Mouse (Mus musculus): ENCODE measurements around the gene Mmaa.

Gene Mmaa

DNA sequence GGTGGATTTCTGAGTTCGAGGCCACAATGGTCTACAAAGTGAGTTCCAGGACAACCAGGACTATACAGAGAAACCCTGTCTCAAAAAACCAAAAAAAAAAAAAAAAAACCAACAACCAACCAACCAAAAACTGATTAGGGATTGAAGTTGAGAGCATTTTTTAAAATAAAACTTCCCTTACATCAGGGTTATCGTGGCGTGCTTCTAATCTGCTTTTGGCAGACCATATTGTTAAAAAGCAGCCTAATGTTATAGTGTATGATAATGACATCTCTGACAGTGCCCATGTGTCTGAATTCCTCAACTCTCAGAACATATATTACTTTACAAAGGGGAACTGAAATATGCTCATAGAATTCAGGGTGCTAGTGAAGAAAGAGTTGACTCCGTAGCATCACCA, 6.5 kb downstream of the Mmaa start:
- no peak for DNase-seq (ENCODE audit: low read depth)

DNA sequence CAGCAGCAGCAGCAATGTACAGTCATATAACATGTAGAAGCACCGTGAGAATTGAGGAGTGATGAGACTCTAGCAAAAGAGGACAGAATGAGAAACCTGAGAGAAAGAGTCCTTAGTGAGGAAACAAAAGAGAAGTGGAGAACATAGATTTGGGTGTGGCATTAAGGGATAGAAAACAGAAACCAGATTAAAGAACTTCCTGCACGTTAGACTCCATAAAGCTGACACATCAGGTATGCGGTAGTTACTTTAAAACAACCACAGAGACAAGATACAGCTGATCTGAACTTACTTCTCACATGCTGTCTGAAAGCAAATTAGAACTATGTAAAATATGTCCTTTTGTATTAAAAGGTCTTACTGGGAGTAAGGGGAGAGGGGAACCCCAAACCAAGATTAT, 8.3 kb downstream of the Mmaa start:
- DNase-seq (ENCODE audit: low read depth), result peak; percentile 61

- DNase-seq (ENCODE audit: low read depth), result no peak
Measured at GRCm38 (mm10) chr8:79284626-79285025, 10.1 kb downstream of the Mmaa start.

GRCm38 (mm10) chr8:79281376-79281890, 13.3 kb downstream of the Mmaa start:
- DNase-seq (ENCODE audit: low read depth), result no peak

GRCm38 (mm10) chr8:79277264-79277870, 17.4 kb downstream of the Mmaa start:
- DNase-seq (ENCODE audit: low read depth), result no peak

DNA sequence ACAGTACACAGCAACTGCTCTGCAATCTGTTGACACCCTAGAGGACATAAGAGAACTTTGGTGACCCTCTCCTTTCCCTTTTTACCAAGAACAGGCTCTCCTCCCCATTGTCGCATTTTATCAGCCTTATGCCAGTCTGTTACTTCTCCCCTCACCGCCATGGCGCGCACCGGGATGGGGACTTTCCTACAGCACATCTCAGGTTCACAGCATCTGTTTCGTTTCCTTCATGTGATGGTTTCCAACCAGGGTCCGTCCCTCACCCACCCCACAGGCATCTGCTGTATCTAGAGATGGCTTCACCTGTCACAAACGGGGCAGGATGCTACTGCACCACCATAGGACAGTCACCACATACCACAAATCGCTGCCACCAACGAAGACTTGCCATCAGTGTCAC, 19.8 kb downstream of the Mmaa start:
- DNase-seq (ENCODE audit: low read depth), result peak; percentile 30

DNA sequence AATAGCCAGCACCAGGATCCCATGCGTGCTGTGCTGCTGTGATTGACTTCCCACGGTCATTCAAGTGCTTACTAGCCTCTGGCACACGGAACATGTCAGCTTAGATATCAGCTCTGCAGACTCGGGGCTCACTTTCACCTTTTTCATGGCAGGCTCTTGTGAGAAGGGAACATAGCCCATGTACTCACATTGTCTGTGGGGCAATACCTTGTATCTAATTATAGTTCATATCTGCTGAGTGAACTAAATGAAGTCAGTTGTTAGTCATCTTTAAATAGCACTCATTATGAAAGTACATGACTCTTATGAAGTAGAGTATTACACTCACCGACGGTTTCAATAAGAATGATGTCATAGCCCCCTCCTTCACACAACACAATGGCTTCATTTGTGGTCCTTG, 21.0 kb downstream of the Mmaa start:
- peak; percentile 32 for DNase-seq (ENCODE audit: low read depth)

DNA sequence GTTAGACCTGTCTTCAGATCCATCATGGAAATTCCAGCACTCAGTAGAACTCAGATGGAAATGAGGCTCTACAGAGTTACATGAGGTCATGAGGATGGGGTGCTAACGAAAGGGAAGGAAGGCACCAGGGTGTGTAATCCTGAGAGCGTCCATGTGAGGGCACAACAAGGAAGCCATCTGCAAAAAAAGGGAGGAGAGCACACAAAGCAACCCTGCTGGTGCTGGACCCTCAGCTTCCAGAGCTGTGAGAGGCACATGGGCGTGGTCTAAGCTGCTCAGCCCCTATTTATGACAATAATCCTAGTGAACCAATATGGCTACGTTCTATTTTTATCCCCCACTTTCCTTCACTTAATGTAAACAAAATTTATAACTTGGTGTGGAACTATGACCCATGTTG, 22.1 kb downstream of the Mmaa start:
- no peak for DNase-seq (ENCODE audit: low read depth)

DNA sequence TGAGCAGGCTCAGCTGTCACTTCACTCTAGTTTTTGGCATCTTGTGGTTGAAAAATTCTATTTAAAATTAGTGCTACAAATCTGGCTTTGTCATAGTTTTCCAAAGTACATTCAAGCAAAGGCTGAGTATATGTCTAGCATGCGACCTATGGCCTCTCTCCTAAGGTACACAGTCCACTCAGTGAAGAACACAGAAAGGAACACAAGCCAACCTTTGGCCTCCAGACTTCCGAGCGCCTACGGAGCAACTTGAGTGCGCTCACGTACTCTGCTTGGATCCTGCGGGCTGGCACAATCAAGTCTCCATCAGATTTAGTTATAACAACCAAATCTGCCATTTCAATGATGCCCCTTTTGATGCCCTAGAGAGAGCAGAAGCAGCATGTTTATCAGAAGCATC, 25.8 kb downstream of the Mmaa start:
- DNase-seq (ENCODE audit: low read depth), result no peak

DNA sequence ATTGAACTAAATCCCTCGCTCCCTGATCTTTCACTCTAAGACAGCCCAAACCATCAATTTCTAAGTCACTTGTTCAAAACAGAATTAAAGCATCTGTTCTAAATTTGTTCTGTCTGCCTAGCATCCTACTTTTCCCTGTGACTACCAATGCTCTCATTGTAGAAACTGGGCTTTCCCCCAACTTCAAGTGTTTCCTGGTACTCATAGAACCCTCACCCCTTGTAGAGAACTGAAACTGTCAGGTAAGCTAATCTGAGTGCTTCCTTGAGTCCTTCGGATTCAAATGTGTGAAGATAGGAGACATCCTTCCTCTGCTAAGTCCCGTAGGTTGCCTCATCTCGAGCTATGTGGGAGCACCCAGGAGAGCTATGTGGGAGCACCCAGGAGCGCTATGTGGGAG, 32.8 kb downstream of the Mmaa start:
- DNase-seq (ENCODE audit: low read depth), result no peak

- no peak for DNase-seq (ENCODE audit: low read depth)
Measured at GRCm38 (mm10) chr8:79256076-79256705, 38.5 kb downstream of the Mmaa start.

GRCm38 (mm10) chr8:79253742-79254141, 41.0 kb downstream of the Mmaa start:
- no peak for DNase-seq (ENCODE audit: low read depth)

DNA sequence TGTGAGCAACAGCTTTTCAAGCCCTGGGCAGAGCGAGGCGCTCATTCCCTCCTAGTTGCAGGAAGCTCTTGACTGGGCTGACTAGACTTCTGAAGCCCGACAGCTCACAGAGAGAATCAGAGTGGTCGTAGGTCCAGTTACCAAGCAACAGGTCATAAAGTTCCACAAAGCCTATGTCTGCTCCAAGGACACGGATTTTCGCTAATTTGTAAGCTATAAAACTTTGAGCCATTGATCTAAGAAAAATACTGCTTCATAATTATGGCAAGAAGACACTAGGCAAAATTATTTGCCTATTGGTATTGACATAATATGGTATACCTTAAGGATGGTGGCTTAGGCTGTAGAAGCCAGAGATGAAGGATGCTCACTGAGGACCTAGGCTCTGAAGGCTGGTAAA, 46.3 kb downstream of the Mmaa start, which contains the start of gene 1700011L22Rik:
1700011L22Rik (minus strand) TSS at position 101 of the 400 bp plus-strand sequence.
- no peak for DNase-seq (ENCODE audit: low read depth)

DNA sequence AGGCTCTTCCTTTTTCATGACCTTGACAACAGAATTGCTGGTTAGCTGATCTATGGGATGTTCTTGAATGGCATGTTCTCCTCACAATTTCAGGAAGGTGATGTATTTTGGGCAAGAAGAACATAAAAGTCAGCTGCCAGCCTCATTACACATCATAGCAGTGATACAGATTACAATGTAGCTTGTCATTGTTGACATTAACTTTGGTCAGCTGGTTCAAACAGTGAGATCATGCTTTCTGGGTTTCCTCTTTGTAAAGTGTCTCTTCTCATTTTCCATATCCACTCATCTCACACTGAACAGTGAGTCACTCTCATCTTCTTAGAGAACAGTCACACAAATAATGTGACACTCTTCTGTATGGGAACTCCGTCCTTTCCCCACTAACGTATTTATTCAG, 51.3 kb downstream of the Mmaa start:
- DNase-seq (ENCODE audit: low read depth), result no peak

GRCm38 (mm10) chr8:79239996-79240395, 54.7 kb downstream of the Mmaa start:
- no peak for DNase-seq (ENCODE audit: low read depth)

DNA sequence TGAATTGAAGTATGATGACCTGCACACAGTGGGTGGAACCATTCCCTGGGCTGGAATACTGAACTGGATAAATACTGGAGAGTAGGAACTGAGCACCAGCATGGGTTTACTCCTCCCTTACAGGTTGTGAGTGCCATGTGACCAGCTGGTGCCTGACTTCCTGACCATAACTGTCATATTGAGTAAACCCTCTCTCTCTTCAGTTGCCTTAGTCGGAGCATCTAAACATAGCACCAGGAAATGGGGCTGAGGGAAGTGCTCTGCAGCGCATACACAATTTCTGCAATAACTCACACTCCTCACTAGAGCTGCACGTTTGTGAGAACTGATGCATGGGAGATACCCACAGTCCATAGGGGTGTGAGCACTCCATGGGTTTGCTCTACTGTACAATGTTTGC, 55.4 kb downstream of the Mmaa start:
- no peak for DNase-seq (ENCODE audit: low read depth)

DNA sequence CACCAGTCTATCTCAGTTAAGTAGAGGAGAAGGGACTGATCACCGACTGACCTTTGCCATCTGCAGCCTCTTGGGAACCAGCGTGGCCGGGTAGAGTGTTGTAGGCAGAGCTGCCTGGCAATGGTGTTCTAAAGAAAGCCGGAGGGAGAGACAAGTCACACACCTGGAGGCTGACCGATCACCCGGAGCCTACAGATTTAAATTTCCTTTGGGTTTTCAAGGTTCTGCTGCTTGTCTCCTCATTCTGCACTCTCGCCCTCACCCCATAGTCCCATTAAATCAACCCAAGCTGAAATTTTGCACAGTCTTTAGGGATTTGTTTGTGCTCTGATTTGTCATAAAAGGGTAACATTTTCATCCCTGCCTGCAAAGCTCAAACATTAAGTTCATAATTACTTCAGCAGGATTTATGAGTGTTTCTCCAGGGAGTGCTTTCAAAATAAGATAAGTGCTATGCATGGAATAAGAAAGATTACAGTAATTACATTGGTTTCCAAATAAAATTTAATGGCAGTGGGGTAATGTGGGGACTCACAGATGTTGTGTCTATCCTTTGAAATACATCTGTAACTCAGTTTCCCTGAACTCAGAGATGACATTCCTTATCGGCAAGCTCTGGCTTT, 65.4 kb downstream of the Mmaa start:
- DNase-seq (ENCODE audit: low read depth), result no peak

DNA sequence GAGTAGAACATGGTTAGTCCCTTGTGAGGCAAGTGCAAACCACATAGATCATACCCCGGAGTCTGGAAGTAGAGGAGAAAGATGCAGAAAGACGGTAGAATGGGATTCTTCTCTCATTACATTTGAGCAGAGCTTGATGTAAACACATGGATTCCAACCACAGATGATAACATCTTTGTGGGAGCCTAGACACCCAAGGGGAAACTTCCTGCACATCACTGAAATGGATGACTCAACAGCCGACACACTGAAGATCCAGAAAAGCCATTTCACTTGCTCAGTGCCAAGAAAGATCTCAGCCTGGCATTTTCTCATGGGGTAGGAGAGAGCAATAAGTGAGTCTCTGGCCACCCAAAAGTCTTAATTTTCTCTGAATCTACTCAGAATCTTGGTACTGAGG, 66.8 kb downstream of the Mmaa start:
- DNase-seq (ENCODE audit: low read depth), result no peak

GRCm38 (mm10) chr8:79227194-79227593, 67.5 kb downstream of the Mmaa start:
- no peak for DNase-seq (ENCODE audit: low read depth)

DNA sequence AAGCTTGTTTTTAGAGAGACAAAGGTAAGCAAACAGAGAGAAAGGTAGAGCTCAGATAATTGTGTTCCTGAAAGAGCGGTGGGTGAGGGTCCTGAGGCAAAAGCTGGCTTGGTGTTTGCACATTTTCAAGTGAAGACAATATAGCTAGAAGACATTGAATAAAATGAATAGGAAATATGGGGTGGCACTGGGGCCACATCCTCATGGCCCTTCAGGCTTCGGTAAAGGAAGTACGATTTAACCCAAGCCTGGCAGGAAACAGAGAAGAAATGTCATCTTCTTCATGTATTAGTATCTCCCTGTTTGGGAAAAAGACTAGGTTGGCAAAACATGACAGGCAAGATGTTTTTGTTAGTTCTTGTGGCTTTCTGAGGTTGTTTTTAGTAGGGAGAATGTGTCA, 68.7 kb downstream of the Mmaa start:
- DNase-seq (ENCODE audit: low read depth), result no peak

DNA sequence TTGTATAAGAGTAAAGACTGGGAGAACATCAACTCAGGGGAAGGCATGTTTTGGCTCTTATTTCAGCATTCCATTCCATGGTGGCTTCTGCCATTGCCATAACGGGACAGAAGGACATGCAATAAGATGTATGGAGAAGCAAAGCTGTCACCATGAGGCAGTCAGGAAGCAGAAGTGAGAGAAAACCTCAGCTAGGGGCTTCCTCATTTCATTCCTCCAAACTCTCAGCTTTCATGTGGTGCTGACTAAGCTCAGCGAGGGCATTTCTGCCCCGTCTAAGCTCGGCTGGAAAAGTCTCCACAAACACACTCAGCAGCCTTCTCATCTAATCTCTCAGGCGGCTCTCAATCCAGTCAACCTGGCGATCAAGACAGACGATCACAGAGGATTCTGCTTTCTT, 69.2 kb downstream of the Mmaa start:
- no peak for DNase-seq (ENCODE audit: low read depth)

DNA sequence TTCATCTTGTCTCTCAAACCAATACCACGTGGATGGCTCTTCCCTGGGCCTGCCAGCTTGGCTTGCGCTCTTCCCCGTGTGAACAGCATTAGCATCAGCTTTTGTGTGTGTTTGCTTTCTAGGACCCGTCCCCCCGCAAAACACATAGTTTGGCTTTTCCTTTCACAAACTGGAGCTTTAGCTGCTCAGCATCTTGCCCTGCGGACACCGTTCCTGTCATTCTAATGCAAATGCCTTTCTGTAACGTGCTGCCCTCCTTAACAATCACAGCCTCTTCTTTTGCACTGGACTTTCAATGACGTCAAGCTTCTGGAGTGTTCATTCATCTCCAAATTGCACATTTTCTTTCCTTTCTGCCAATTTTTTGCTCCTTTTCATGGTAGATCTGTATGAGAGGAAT, 70.4 kb downstream of the Mmaa start:
- no peak for DNase-seq (ENCODE audit: low read depth)

GRCm38 (mm10) chr8:79222752-79223141, 72.0 kb downstream of the Mmaa start:
- no peak for DNase-seq (ENCODE audit: low read depth)
